Mouse (Mus musculus) heart, adult 8-10 months (tissue): Measurements from ENCODE around the gene Sult1b1. TPM values are rescaled to one million over a fixed set of nuclear protein-coding genes. Genes with fewer than 3 reads are reported as not detected.

Experiments
- total RNA-seq, 4 experiments: library from RNA; stranded (reverse); gene quantifications; 2 replicates each; pipeline ENCODE4 v1.2.4; 2022

Gene Sult1b1
- total RNA-seq, 4 experiments from 2014 or later, result not detected

Other genes starting within 250 kb of the Sult1b1 start
- gene Ugt2a3, start 201.0 kb downstream of the Sult1b1 start, total RNA-seq, result not detected
- gene Ugt2b38, start 114.0 kb downstream of the Sult1b1 start, total RNA-seq, result not detected
- gene Ugt2a2, start 55.9 kb downstream of the Sult1b1 start, total RNA-seq, result not detected
- not detected for gene Gm43638, start 51.4 kb downstream of the Sult1b1 start, total RNA-seq
- not detected for gene Ugt2a1, start 47.3 kb downstream of the Sult1b1 start, total RNA-seq
- under 1 TPM in 1 of 4 experiments, not detected in 3; 0.29 TPM for gene Sult1d1, start 30.8 kb upstream of the Sult1b1 start, total RNA-seq
- gene Sult1e1, start 53.4 kb upstream of the Sult1b1 start, total RNA-seq, result under 1 TPM in 2 of 4 experiments, not detected in 2; 0.23 to 0.25 TPM
- not detected for gene Csn1s1, start 128.0 kb upstream of the Sult1b1 start, total RNA-seq
- gene Csn2, start 161.4 kb upstream of the Sult1b1 start, total RNA-seq, result not detected
- gene Csn1s2a, start 236.4 kb upstream of the Sult1b1 start, total RNA-seq, result not detected